Mouse (Mus musculus): Measurements from ENCODE around the gene Rmnd1. TPM values are rescaled to one million over a fixed set of nuclear protein-coding genes. Genes with fewer than 3 reads are reported as not detected.
"Not testable (repeated sequence)": the region's sequence is repeated elsewhere in the genome, so short reads cannot be mapped to it uniquely, and the experiment has no call there.

The Rmnd1 gene
- 10 to 100 TPM; 30.1 to 43.7 TPM for total RNA-seq (2021)

DNA sequence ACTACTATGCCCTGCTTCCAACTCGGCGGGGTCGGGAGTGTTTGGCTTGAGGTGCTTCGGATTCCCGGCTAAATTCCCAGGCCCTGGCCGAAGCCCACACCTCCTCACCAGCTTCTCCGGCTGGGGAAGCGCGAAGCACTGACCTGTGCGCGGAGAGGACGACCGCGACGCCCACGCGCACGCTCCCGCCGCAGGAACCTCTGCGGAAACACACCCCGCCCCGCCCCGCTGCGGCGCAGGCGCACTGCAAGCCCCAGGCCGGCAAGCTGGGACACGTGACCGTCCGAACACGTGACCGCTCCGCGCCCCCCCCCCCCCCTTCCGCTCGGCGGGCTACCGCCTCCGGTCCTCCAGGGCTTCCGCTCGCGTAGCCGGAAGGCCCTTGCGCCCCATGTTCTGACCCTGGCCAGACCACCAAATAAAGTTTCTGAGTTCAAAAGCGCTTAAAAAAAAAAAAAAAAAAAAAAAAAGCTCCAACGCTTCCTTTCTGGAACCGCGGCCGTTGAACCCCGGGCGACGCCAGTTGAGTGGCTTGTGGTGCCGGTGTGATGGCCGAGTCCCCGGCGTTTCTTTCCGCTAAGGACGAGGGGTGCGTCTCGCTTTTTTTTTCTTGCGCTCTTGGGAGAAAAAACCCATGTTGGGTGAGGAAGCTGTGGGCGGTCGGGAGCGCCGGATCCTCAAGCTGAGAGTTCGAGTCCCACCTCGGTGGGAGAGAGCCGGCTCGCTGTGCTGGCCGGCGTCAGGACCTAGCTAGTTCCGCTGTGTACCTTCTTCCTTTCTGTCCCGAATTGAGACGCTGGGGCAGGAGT is at the start of gene Rmnd1, which contains the start of gene Armt1:
Gene Rmnd1 (minus strand): TSS at position 266 of the 809 bp plus-strand sequence.
Gene Armt1 (plus strand): TSS at position 345 of the 809 bp plus-strand sequence.
- DNase-seq (ENCODE audit: extremely low spot score in 1 of 2, low spot score in 1 of 2) = peak; percentile 92

- DNase-seq (ENCODE audit: extremely low spot score in 1 of 2, low spot score in 1 of 2) = no peak
Observed at GRCm38 (mm10) chr10:4481695-4482094, 49.5 kb upstream of the Rmnd1 start.

DNA sequence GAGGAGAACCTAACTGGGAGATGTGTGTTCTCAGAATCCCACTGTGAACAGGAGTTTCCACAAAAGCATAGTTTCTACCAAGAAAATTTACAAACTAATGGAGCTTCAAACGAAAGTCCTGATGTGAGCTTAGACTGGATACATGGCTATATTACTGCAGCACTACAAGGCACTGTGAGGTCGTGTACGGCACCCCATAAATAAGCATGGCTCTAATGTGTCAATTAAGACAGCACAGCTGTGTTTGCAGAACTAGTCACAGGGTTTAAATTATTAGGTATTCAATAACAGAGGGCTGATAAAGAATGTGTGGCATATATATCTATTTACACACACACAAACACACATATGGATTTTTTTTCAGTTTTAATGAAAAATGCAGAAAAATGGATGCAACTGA is 48.7 kb upstream of the Rmnd1 start:
- no peak for DNase-seq (ENCODE audit: extremely low spot score in 1 of 2, low spot score in 1 of 2)

DNA sequence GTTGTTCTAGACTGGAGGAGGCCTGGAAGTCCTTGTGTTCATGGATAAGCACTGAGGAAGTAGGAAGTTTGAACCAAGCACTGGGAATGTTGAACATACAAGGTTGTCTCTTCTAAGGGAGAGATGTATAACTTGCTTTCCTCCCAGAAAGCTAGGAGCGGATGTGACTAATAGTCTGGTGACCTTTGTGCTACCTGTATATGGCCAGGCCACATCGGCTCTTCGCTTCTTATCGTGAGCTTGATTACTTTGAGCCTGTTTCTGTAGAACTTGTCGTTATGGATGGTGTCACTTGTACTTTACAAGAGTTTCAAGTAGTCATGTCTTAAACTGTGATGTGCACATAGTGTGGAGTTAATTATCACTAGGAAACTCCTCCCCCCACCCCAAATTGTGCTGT is 44.4 kb upstream of the Rmnd1 start:
- DNase-seq (ENCODE audit: extremely low spot score in 1 of 2, low spot score in 1 of 2) = no peak

DNA sequence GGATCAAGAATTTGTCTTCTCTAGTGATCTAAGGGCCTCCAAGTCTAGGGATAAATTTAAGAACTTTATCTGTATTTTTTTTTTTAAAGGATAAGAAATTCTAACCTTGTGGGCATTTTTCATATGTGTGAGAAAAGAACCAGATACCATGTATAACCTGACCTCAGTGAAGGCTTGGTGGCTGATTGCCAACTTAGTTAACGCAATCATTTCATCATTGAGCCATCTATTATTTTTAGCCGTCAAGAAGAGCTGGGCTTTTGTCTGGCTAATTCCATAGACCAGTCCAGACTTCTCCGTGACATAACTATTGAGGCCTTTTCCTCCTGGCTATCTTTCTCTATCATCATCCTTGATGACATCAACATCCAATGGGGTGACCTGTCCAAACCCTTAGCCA is 43.2 kb upstream of the Rmnd1 start:
- DNase-seq (ENCODE audit: extremely low spot score in 1 of 2, low spot score in 1 of 2) = no peak

- DNase-seq (ENCODE audit: extremely low spot score in 1 of 2, low spot score in 1 of 2) = no peak
Observed at GRCm38 (mm10) chr10:4473591-4473993, 41.4 kb upstream of the Rmnd1 start.

DNA sequence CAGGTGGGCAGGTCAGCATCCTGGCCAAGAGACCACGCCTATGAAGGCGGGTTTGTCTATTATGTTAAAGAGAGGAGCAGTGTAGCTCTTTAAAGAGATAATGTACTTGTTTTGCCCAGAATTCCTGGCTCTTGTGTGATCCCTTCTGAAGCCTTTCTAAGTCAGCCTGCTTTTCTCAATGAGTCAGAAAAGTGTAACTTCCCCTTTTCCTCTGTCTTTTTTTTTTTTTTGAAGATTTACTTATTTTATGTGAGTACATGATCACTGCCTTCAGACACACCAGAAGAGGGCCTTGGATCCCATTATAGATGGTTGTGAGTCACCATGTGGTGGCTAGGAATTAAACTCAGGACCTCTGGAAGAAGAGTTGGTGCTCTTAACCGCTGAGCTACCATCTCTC is 37.2 kb upstream of the Rmnd1 start:
- no peak for DNase-seq (ENCODE audit: extremely low spot score in 1 of 2, low spot score in 1 of 2)

GRCm38 (mm10) chr10:4465799-4466198 is 33.6 kb upstream of the Rmnd1 start:
- DNase-seq (ENCODE audit: extremely low spot score in 1 of 2, low spot score in 1 of 2) = no peak

GRCm38 (mm10) chr10:4460201-4460600 is 28.0 kb upstream of the Rmnd1 start:
- no peak for DNase-seq (ENCODE audit: extremely low spot score in 1 of 2, low spot score in 1 of 2)

DNA sequence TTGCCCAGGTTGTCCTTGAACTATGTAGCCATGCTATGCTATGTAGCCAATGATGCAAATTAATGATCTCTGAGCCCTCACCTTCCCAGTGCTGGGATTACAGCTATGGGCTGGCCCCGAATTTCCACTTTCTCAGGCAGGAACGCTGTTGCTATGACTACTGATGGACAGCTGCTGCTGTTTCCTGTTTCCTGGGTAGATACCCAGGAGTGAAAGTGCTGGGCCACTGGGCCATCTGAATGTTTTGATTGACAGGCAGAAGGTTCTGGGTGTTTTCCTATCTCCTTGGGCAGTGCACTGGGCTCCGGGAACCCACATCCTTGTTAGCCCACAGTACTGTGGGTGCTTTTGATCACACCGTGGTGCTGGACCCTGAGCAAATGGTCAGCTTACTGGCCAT is 24.2 kb upstream of the Rmnd1 start:
- no peak for DNase-seq (ENCODE audit: extremely low spot score in 1 of 2, low spot score in 1 of 2)

GRCm38 (mm10) chr10:4435416-4435815 is 3.2 kb upstream of the Rmnd1 start:
- no peak for DNase-seq (ENCODE audit: extremely low spot score in 1 of 2, low spot score in 1 of 2)

GRCm38 (mm10) chr10:4433871-4434270 is 1.7 kb upstream of the Rmnd1 start:
- DNase-seq (ENCODE audit: extremely low spot score in 1 of 2, low spot score in 1 of 2) = not testable (repeated sequence)

- DNase-seq (ENCODE audit: extremely low spot score in 1 of 2, low spot score in 1 of 2) = no peak
Observed at GRCm38 (mm10) chr10:4432996-4433755, 988 bp upstream of the Rmnd1 start.

DNA sequence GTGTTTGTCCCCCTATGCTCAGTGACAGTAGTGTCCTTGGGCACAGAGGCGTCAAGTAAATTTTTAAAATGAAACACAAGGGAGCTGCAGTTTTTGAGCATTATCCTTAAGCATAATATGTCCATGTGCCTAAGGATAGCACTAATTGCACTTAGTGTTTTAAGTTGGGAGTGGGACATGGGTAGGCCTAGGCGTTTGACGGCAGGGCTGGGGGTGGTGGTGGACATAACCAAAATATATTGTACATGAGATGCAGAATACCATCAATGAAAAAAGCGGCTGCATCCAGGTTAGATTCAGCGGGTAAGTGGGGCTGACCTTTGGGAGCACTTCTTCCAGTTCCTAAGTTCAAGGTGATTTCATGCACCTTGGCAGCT is 454 bp downstream of the Rmnd1 start:
- no peak for DNase-seq (ENCODE audit: extremely low spot score in 1 of 2, low spot score in 1 of 2)

- no peak for DNase-seq (ENCODE audit: extremely low spot score in 1 of 2, low spot score in 1 of 2)
Observed at GRCm38 (mm10) chr10:4430826-4431225, 1.4 kb downstream of the Rmnd1 start.

GRCm38 (mm10) chr10:4430399-4430798 is 1.8 kb downstream of the Rmnd1 start:
- DNase-seq (ENCODE audit: extremely low spot score in 1 of 2, low spot score in 1 of 2) = no peak

GRCm38 (mm10) chr10:4425245-4425644 is 6.9 kb downstream of the Rmnd1 start:
- DNase-seq (ENCODE audit: extremely low spot score in 1 of 2, low spot score in 1 of 2) = no peak

GRCm38 (mm10) chr10:4407191-4407590 is 25.0 kb downstream of the Rmnd1 start:
- DNase-seq (ENCODE audit: extremely low spot score in 1 of 2, low spot score in 1 of 2) = no peak

DNA sequence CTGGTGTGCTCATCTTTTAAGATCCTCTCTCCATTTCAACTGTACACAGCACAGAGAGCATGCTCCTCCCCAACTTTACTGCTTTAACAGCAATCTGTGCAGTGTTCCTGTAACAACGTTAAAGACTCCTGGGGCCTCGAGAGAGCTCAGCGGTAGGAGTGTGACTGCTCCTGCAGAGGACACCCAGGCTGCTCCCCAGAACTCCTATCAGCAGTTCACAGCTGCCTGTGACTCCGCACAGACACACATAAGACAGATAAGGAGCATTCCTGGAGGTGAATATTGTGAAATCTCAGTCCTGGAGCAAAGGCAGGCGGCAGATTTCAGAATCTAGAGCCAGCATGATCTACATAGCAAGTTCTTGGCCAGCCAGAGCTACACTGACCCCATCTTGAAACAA is 26.7 kb downstream of the Rmnd1 start:
- no peak for DNase-seq (ENCODE audit: extremely low spot score in 1 of 2, low spot score in 1 of 2)

DNA sequence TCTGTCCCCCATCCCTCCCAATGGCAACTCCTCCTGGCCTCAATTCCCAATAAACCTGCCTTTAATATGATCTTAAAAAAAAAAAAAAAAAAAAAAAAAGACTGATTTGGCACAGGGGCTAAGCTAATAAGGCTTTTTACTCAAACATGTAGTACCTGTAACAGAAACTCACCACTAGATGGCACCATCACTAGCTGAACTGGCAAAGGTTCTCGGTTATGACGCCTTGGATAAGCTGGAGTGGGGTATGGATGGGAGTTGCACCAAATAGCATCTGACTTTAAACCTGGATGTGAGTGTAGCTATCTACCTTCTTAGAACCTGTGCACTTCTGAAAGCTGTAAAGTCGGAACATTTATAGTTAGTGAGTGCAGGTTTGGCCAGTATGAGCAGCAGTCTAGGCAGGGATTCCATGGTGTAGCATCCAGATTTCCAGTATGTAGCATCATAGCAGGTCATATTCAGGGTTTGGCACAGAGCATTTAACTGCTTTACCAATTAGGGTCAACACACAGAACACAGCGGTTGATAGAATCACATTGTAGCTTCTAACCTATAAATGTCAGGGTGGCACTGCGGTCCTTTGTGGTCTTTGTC is 27.2 kb downstream of the Rmnd1 start:
- DNase-seq (ENCODE audit: extremely low spot score in 1 of 2, low spot score in 1 of 2) = no peak

DNA sequence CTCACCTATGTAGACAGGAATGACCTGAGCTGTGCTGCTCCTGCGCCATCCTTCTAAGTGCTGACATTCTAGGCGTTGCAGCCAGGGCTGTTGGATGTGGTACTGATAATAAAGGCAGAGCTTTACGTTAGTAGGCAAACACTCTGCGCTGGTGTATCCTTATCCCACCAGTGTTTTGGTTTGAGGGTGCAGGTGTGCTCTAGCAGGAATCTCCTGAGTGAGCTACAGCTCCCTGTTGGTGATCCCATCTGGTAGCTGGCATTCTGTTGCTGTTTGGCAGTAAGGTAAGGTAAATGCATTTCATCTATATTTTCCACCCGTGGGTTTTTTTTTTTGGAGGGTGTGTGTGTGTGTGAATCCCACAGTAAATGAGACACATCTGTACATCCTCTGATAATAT is 34.1 kb downstream of the Rmnd1 start:
- DNase-seq (ENCODE audit: extremely low spot score in 1 of 2, low spot score in 1 of 2) = no peak

Data from layer of hippocampus, postnatal 25 days (tissue).